Mouse (Mus musculus) small intestine, adult 2 months (tissue): ENCODE measurements around the gene Rd3l.

Source experiments
- CTCF ChIP-seq: fragments of 200-500 bp; IDR thresholded peaks from 2 replicates; pipeline ENCODE4 v1.5.1; 2012; ENCODE audit warnings: low read depth, mild to moderate bottlenecking, control low read depth, inconsistent platforms, low read length, moderate library complexity, mixed read lengths; ENCODE audit not compliant: insufficient replicate concordance, insufficient read length; ENCODE audit errors: extremely low read depth
- POLR2A ChIP-seq: fragments of 200-500 bp; IDR thresholded peaks from 2 replicates; pipeline ENCODE4 v1.6.1; 2012; ENCODE audit warnings: low read depth, mild to moderate bottlenecking, control low read depth, inconsistent platforms, low read length, moderate library complexity

- TF ChIP-seq CTCF (no peak), POLR2A (no peak)
Measured at GRCm38 (mm10) chr12:111980887-111981367, at the start of gene Rd3l.
